23 mouse cellular contexts compared by ENCODE assay signal in the genomic region with DNA sequence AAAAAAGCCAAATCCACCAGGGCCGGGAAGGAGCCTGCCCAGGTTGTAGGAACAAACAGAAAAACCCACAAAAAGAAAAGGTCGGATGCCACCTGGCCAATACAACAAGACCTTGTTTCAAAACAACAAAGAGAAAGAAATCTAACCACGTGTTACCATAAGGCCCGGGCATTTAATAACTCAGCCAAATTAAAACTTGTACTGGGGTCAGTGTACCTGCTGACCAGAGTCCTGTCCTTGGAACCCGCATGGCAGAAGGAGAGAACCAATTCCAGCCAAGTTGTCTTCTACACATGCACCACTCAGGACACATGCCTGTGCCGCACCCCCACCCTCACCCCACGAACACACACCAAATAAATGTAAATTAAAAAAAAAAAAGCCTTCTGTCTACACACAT. TPM values are rescaled to one million over a fixed set of nuclear protein-coding genes. Genes with fewer than 3 reads are reported as not detected.
DNase-seq lines count a peak whose midpoint lies in the region; ATAC-seq and TF ChIP-seq lines count a peak whose summit lies in the region.
"Had no signal": no experiment of that assay in that cellular context is flagged by ENCODE, and none has a peak within 500 bp of the region (broad histone marks: within the 10 kb centered on the region; RNA-seq: fewer than 3 reads in every experiment).

No protein-coding gene starts in this region.

- H3K36me3 ChIP-seq in kidney, embryonic 14.5 days (ENCODE audit: control insufficient read depth, insufficient read depth, low read length): no peaks in the 10 kb centered on the region
- peaks cover 6% of the 10 kb centered on the region; the same call in 1 of the 2 replicates for H3K36me3 ChIP-seq in liver, embryonic 12.5 days
- no peaks in the 10 kb centered on the region; the same call in 1 of the 2 replicates for H3K36me3 ChIP-seq in liver, embryonic 11.5 days (ENCODE audit: control insufficient read depth, insufficient read depth, low read length)
- H3K36me3 ChIP-seq in liver, embryonic 14.5 days (replicated peaks; ENCODE audit: control insufficient read depth, insufficient read depth, low read depth): peaks cover 5% of the 10 kb centered on the region; the same call in 1 of the 2 replicates
- H3K36me3 ChIP-seq in liver, embryonic 16.5 days (ENCODE audit: control insufficient read depth, insufficient read depth): no peaks in the 10 kb centered on the region
- H3K36me3 ChIP-seq: forebrain, embryonic 10.5 days; hindbrain, embryonic 12.5 days; hindbrain, embryonic 15.5 days had no signal

- peaks cover 18% of the 10 kb centered on the region for H3K4me1 ChIP-seq in kidney, embryonic 14.5 days (ENCODE audit: control insufficient read depth, insufficient read depth, low read length)
- H3K4me1 ChIP-seq in liver, embryonic 12.5 days: peaks cover 97% of the 10 kb centered on the region
- H3K4me1 ChIP-seq in liver, embryonic 11.5 days (replicated peaks; ENCODE audit: control insufficient read depth, insufficient read depth, low read length): peaks cover 71% of the 10 kb centered on the region
- peaks cover 72 to 77% of the 10 kb centered on the region in 2 experiments for H3K4me1 ChIP-seq in liver, embryonic 14.5 days (replicated peaks; ENCODE audit: control insufficient read depth in 2 of 2, insufficient read depth in 2 of 2, low read length in 1 of 2)
- peaks cover 92% of the 10 kb centered on the region for H3K4me1 ChIP-seq in liver, embryonic 16.5 days (ENCODE audit: control insufficient read depth, low read depth, low read length)

- H3K9ac ChIP-seq in kidney, embryonic 14.5 days (ENCODE audit: low read depth, low read length): no peak overlapping the region
- peak overlapping the region; percentile 34 for H3K9ac ChIP-seq in liver, embryonic 12.5 days
- no peak overlapping the region for H3K9ac ChIP-seq in liver, embryonic 11.5 days (ENCODE audit: low read depth, low read length)
- H3K9ac ChIP-seq in liver, embryonic 14.5 days (replicated peaks): no peak overlapping the region
- H3K9ac ChIP-seq in liver, embryonic 16.5 days (ENCODE audit: low read depth, low read length): no peak overlapping the region
- H3K9ac ChIP-seq: forebrain, embryonic 13.5 days; hindbrain, embryonic 12.5 days; hindbrain, embryonic 15.5 days had no signal

- H3K27ac ChIP-seq in kidney, embryonic 14.5 days (ENCODE audit: low read depth, low read length): no peak overlapping the region
- H3K27ac ChIP-seq in liver, embryonic 12.5 days: peak overlapping the region; percentile 82
- H3K27ac ChIP-seq in liver, embryonic 11.5 days (ENCODE audit: low read depth, low read length): no peak overlapping the region; the same call in 1 of the 2 replicates
- H3K27ac ChIP-seq in liver, embryonic 14.5 days: peak overlapping the region; percentile 34; the same call in 1 of the 2 replicates
- peak overlapping the region; percentile 58 for H3K27ac ChIP-seq in liver, embryonic 16.5 days (ENCODE audit: low read length)
- H3K27ac ChIP-seq: forebrain, embryonic 10.5 days; forebrain, embryonic 13.5 days; hindbrain, embryonic 12.5 days; hindbrain, embryonic 15.5 days had no signal

- no peak for ATAC-seq in kidney, embryonic 14.5 days (ENCODE audit: low FRiP score, low TSS enrichment)
- no peak for ATAC-seq in liver, embryonic 12.5 days
- no peak for ATAC-seq in liver, embryonic 11.5 days (replicated peaks; ENCODE audit: low FRiP score)
- ATAC-seq in liver, embryonic 14.5 days (ENCODE audit: insufficient read depth): no peak
- no peak for ATAC-seq in liver, embryonic 16.5 days (ENCODE audit: low read depth)
- ATAC-seq: activated CD4-positive, CD25-positive, alpha-beta regulatory T cell, adult 4 months; CD4-positive, CD25-positive, alpha-beta regulatory T cell, adult 4 months; forebrain, embryonic 13.5 days; forebrain, embryonic 16.5 days had no signal

- no peaks in the 10 kb centered on the region for H3K9me3 ChIP-seq in kidney, embryonic 14.5 days (ENCODE audit: control insufficient read depth, low read length)
- H3K9me3 ChIP-seq in liver, embryonic 12.5 days (replicated peaks): no peaks in the 10 kb centered on the region
- no peaks in the 10 kb centered on the region for H3K9me3 ChIP-seq in liver, embryonic 11.5 days (ENCODE audit: control insufficient read depth, low read length)
- no peaks in the 10 kb centered on the region for H3K9me3 ChIP-seq in liver, embryonic 14.5 days (ENCODE audit: control insufficient read depth, low read length)
- H3K9me3 ChIP-seq in liver, embryonic 16.5 days (replicated peaks; ENCODE audit: control insufficient read depth, low read length): no peaks in the 10 kb centered on the region
- H3K9me3 ChIP-seq: forebrain, embryonic 10.5 days; forebrain, embryonic 13.5 days; hindbrain, embryonic 12.5 days; hindbrain, embryonic 15.5 days had no signal

- no peak overlapping the region for H3K4me3 ChIP-seq in kidney, embryonic 14.5 days (ENCODE audit: low read length)
- no peak overlapping the region for H3K4me3 ChIP-seq in liver, embryonic 12.5 days
- no peak overlapping the region for H3K4me3 ChIP-seq in liver, embryonic 11.5 days (ENCODE audit: low read depth, low read length)
- no peak overlapping the region for H3K4me3 ChIP-seq in liver, embryonic 14.5 days (ENCODE audit: insufficient read depth in 1 of 2, low read depth in 2 of 2, low read length in 2 of 2)
- no peak overlapping the region for H3K4me3 ChIP-seq in liver, embryonic 16.5 days (ENCODE audit: low read depth, low read length)
- H3K4me3 ChIP-seq: forebrain, embryonic 10.5 days; forebrain, embryonic 13.5 days; hindbrain, embryonic 12.5 days; hindbrain, embryonic 15.5 days had no signal

- no peak for TF ChIP-seq EP300 in liver, embryonic 14.5 days (IDR thresholded peaks at IDR 0.05; ENCODE audit: low read depth)

- no peak for TF ChIP-seq CTCF in liver, embryonic 14.5 days (IDR thresholded peaks at IDR 0.05; ENCODE audit: low read depth)

- no peaks in the 10 kb centered on the region for H3K27me3 ChIP-seq in kidney, embryonic 14.5 days (ENCODE audit: control insufficient read depth, insufficient read depth, low read length)
- H3K27me3 ChIP-seq in liver, embryonic 12.5 days (replicated peaks): no peaks in the 10 kb centered on the region
- no peaks in the 10 kb centered on the region for H3K27me3 ChIP-seq in liver, embryonic 11.5 days (replicated peaks; ENCODE audit: control insufficient read depth, insufficient read depth, low read length)
- H3K27me3 ChIP-seq in liver, embryonic 14.5 days (ENCODE audit: control insufficient read depth, insufficient read depth, low read length): no peaks in the 10 kb centered on the region
- no peaks in the 10 kb centered on the region for H3K27me3 ChIP-seq in liver, embryonic 16.5 days (ENCODE audit: control insufficient read depth, insufficient read depth, low read depth, low read length)
- H3K27me3 ChIP-seq: hindbrain, embryonic 12.5 days; hindbrain, embryonic 15.5 days had no signal

- H3K4me2 ChIP-seq in kidney, embryonic 14.5 days (replicated peaks; ENCODE audit: low read depth, low read length): no peak overlapping the region
- no peak overlapping the region for H3K4me2 ChIP-seq in liver, embryonic 12.5 days
- H3K4me2 ChIP-seq in liver, embryonic 11.5 days: no peak overlapping the region
- no peak overlapping the region for H3K4me2 ChIP-seq in liver, embryonic 14.5 days (ENCODE audit: low read depth)
- H3K4me2 ChIP-seq in liver, embryonic 16.5 days (ENCODE audit: low read depth, low read length): no peak overlapping the region
- H3K4me2 ChIP-seq: forebrain, embryonic 13.5 days; heart, embryonic 11.5 days; hindbrain, embryonic 12.5 days; hindbrain, embryonic 15.5 days had no signal

- 93% methylated on average over 7 of the region's 7 CpGs for WGBS in kidney, embryonic 14.5 days
- 87% methylated on average over 7 of the region's 7 CpGs for WGBS in liver, embryonic 12.5 days (ENCODE audit: insufficient replicate concordance)
- WGBS in liver, embryonic 11.5 days: 82% methylated on average over 7 of the region's 7 CpGs
- 79% methylated on average over 7 of the region's 7 CpGs for WGBS in liver, embryonic 14.5 days (ENCODE audit: insufficient replicate concordance)
- 86% methylated on average over 7 of the region's 7 CpGs for WGBS in liver, embryonic 16.5 days (ENCODE audit: insufficient replicate concordance)

- peak; percentile 76 for DNase-seq in kidney, adult 9 months
- DNase-seq in liver, embryonic 11.5 days (ENCODE audit: low spot score): no peak
- DNase-seq in liver, embryonic 14.5 days (ENCODE audit: low read depth in 3 of 3, low spot score in 3 of 3): no peak
- DNase-seq in layer of hippocampus, adult 9-10 months (ENCODE audit: low spot score): no peak
- DNase-seq: adrenal gland, adult 8-10 months; adrenal gland, postnatal 25 days; cerebellum, adult 11-12 months; cerebellum, adult 8-10 months; cerebellum, postnatal 14 days; gastrocnemius, postnatal 10 days; gastrocnemius, postnatal 36 days had no signal

RNA-seq across cellular contexts. Expression of gene Rffl, which starts 18.1 kb away (rescaled TPM):
- 13.1 and 23.5 TPM in 2 replicates for polyA plus RNA-seq in kidney, embryonic 14.5 days (2014; fragmentation: Nextera tagmentation; extraction: Ambion mirVana)
- 28.1 and 28.8 TPM in 2 replicates for polyA plus RNA-seq in liver, embryonic 12.5 days (2016; fragmentation: Nextera tagmentation; extraction: Ambion mirVana)
- 27.5 and 29.7 TPM in 2 replicates for polyA plus RNA-seq in liver, embryonic 11.5 days (2014; fragmentation: Nextera tagmentation; extraction: Ambion mirVana)
- polyA plus RNA-seq in liver, embryonic 14.5 days (2012; rRNA removed): 12.6 and 12.9 TPM in 2 replicates
- 19.0 and 20.6 TPM in 2 replicates for polyA plus RNA-seq in liver, embryonic 14.5 days (2014; fragmentation: Nextera tagmentation; extraction: Ambion mirVana)
- 25.8 and 26.4 TPM in 2 replicates for polyA plus RNA-seq in liver, embryonic 16.5 days (2015; fragmentation: Nextera tagmentation; extraction: Ambion mirVana)

RNA-seq across cellular contexts. Expression of gene Rad51d, which starts 37.5 kb away (rescaled TPM):
- polyA plus RNA-seq in kidney, embryonic 14.5 days (2014; fragmentation: Nextera tagmentation; extraction: Ambion mirVana): 8.8 and 11.5 TPM in 2 replicates
- polyA plus RNA-seq in liver, embryonic 12.5 days (2016; fragmentation: Nextera tagmentation; extraction: Ambion mirVana): 8.6 and 10.0 TPM in 2 replicates
- polyA plus RNA-seq in liver, embryonic 11.5 days (2014; fragmentation: Nextera tagmentation; extraction: Ambion mirVana): 14.4 and 14.8 TPM in 2 replicates
- polyA plus RNA-seq in liver, embryonic 14.5 days (2012; rRNA removed): 2.8 and 3.5 TPM in 2 replicates
- 5.8 and 6.8 TPM in 2 replicates for polyA plus RNA-seq in liver, embryonic 14.5 days (2014; fragmentation: Nextera tagmentation; extraction: Ambion mirVana)
- 4.1 and 4.7 TPM in 2 replicates for polyA plus RNA-seq in liver, embryonic 16.5 days (2015; fragmentation: Nextera tagmentation; extraction: Ambion mirVana)

RNA-seq across cellular contexts. Expression of gene Fndc8, which starts 39.0 kb away (rescaled TPM):
- 0.19 and 0.23 TPM in 2 replicates for polyA plus RNA-seq in kidney, embryonic 14.5 days (2014; fragmentation: Nextera tagmentation; extraction: Ambion mirVana)
- polyA plus RNA-seq in liver, embryonic 12.5 days (2016; fragmentation: Nextera tagmentation; extraction: Ambion mirVana): 0.08 and 0.19 TPM in 2 replicates
- polyA plus RNA-seq in liver, embryonic 11.5 days (2014; fragmentation: Nextera tagmentation; extraction: Ambion mirVana): 0.13 and 0.15 TPM in 2 replicates
- 0.07 and 0.09 TPM in 2 replicates for polyA plus RNA-seq in liver, embryonic 14.5 days (2012; rRNA removed)
- polyA plus RNA-seq in liver, embryonic 14.5 days (2014; fragmentation: Nextera tagmentation; extraction: Ambion mirVana): 0.04 and 0.18 TPM in 2 replicates
- polyA plus RNA-seq in liver, embryonic 16.5 days (2015; fragmentation: Nextera tagmentation; extraction: Ambion mirVana): 0.09 and 0.12 TPM in 2 replicates
- polyA plus RNA-seq: brain, embryonic 14.5 days; heart, embryonic 11.5 days had no signal

RNA-seq across cellular contexts. Expression of gene Nle1, which starts 55.3 kb away (rescaled TPM):
- 32.2 and 33.7 TPM in 2 replicates for polyA plus RNA-seq in kidney, embryonic 14.5 days (2014; fragmentation: Nextera tagmentation; extraction: Ambion mirVana)
- polyA plus RNA-seq in liver, embryonic 12.5 days (2016; fragmentation: Nextera tagmentation; extraction: Ambion mirVana): 30.6 and 30.7 TPM in 2 replicates
- 43.4 and 44.9 TPM in 2 replicates for polyA plus RNA-seq in liver, embryonic 11.5 days (2014; fragmentation: Nextera tagmentation; extraction: Ambion mirVana)
- polyA plus RNA-seq in liver, embryonic 14.5 days (2012; rRNA removed): 26.1 and 27.2 TPM in 2 replicates
- polyA plus RNA-seq in liver, embryonic 14.5 days (2014; fragmentation: Nextera tagmentation; extraction: Ambion mirVana): 11.9 and 13.8 TPM in 2 replicates
- 9.1 and 10.7 TPM in 2 replicates for polyA plus RNA-seq in liver, embryonic 16.5 days (2015; fragmentation: Nextera tagmentation; extraction: Ambion mirVana)

RNA-seq across cellular contexts. Expression of gene Unc45b, which starts 57.4 kb away (rescaled TPM):
- polyA plus RNA-seq in kidney, embryonic 14.5 days (2014; fragmentation: Nextera tagmentation; extraction: Ambion mirVana): 2.4 and 2.5 TPM in 2 replicates
- polyA plus RNA-seq in liver, embryonic 12.5 days (2016; fragmentation: Nextera tagmentation; extraction: Ambion mirVana): 1.1 and 1.4 TPM in 2 replicates
- 1.8 and 4.5 TPM in 2 replicates for polyA plus RNA-seq in liver, embryonic 11.5 days (2014; fragmentation: Nextera tagmentation; extraction: Ambion mirVana)
- polyA plus RNA-seq in liver, embryonic 14.5 days (2012; rRNA removed): 0.21 and 0.45 TPM in 2 replicates
- polyA plus RNA-seq in liver, embryonic 14.5 days (2014; fragmentation: Nextera tagmentation; extraction: Ambion mirVana): 0.57 and 0.95 TPM in 2 replicates
- polyA plus RNA-seq in liver, embryonic 16.5 days (2015; fragmentation: Nextera tagmentation; extraction: Ambion mirVana): 1.4 and 2.4 TPM in 2 replicates
- polyA plus RNA-seq: activated CD4-positive, CD25-positive, alpha-beta regulatory T cell, adult 4 months had no signal

Comparison
In these comparisons a context has a peak if more than half of its experiments do, and no peak if none do; other contexts are left out.
1. H3K27ac ChIP-seq: peak in liver, embryonic 12.5 days (single experiment), liver, embryonic 14.5 days (single experiment) and liver, embryonic 16.5 days (single experiment); none in kidney, embryonic 14.5 days (single experiment) and liver, embryonic 11.5 days (single experiment).